Comparison of ENCODE assay signal across 12 mouse cellular contexts in genomic region chr7:123399286-123399685, GRCm38 (mm10). TPM values are rescaled to one million over a fixed set of nuclear protein-coding genes. Genes with fewer than 3 reads are reported as not detected.
DNase-seq lines count a peak whose midpoint lies in the region; ATAC-seq and TF ChIP-seq lines count a peak whose summit lies in the region.
"Had no signal": no experiment of that assay in that cellular context is flagged by ENCODE, and none has a peak within 500 bp of the region (broad histone marks: within the 10 kb centered on the region; RNA-seq: fewer than 3 reads in every experiment).

No protein-coding gene starts in this region.

- intact Hi-C loops in heart, postnatal 10 days (cut with DNase I) = loop anchor here (1.0 to 2.0 kb wide), 2 partner anchors 66 to 194 kb away; no protein-coding TSS in a partner anchor

- 16% methylated on average over 4 of the region's 4 CpGs for WGBS in cerebellum, adult 2 months
- 88% methylated on average over 4 of the region's 4 CpGs for WGBS in hindbrain, embryonic 14.5 days
- 87% methylated on average over 4 of the region's 4 CpGs for WGBS in stomach, postnatal 0 days

- H3K27me3 ChIP-seq in cerebellum, adult 2 months (ENCODE audit: control insufficient read depth, insufficient read depth, low read length) = no peaks in the 10 kb centered on the region
- no peaks in the 10 kb centered on the region for H3K27me3 ChIP-seq in hindbrain, embryonic 14.5 days (ENCODE audit: control insufficient read depth, insufficient read depth, low read length)
- no peaks in the 10 kb centered on the region for H3K27me3 ChIP-seq in stomach, postnatal 0 days (ENCODE audit: control insufficient read depth, insufficient read depth, low read length)
- H3K27me3 ChIP-seq: embryonic facial prominence, embryonic 12.5 days; hindbrain, embryonic 13.5 days had no signal

- no peak overlapping the region for H3K4me2 ChIP-seq in hindbrain, embryonic 14.5 days (replicated peaks)
- no peak overlapping the region for H3K4me2 ChIP-seq in stomach, postnatal 0 days (replicated peaks; ENCODE audit: low read depth)
- H3K4me2 ChIP-seq: embryonic facial prominence, embryonic 12.5 days; hindbrain, embryonic 13.5 days had no signal

- ATAC-seq in cerebellum, adult (ENCODE audit: insufficient number of reproducible peaks, low FRiP score, low TSS enrichment) = peak; percentile 60; the same call in 1 of the 2 replicates
- no peak for ATAC-seq in hindbrain, embryonic 14.5 days (ENCODE audit: low FRiP score)
- no peak for ATAC-seq in stomach, postnatal 0 days (ENCODE audit: low FRiP score, low TSS enrichment)
- ATAC-seq: CD4-positive, CD25-positive, alpha-beta regulatory T cell, adult 4 months had no signal

- H3K9ac ChIP-seq in hindbrain, embryonic 14.5 days = no peak overlapping the region
- H3K9ac ChIP-seq in stomach, postnatal 0 days (ENCODE audit: low read length) = no peak overlapping the region
- H3K9ac ChIP-seq: embryonic facial prominence, embryonic 12.5 days; hindbrain, embryonic 13.5 days had no signal

- no peak for TF ChIP-seq POLR2A in cerebellum, adult 2 months (IDR thresholded peaks at IDR 0.05; ENCODE audit: borderline replicate concordance, insufficient read depth, low read length)

- peak overlapping the region; percentile 73; the same call in 1 of the 2 replicates for H3K27ac ChIP-seq in cerebellum, adult 2 months (ENCODE audit: insufficient read depth, low read length)
- H3K27ac ChIP-seq in hindbrain, embryonic 14.5 days = no peak overlapping the region
- H3K27ac ChIP-seq in stomach, postnatal 0 days (replicated peaks) = no peak overlapping the region
- H3K27ac ChIP-seq: embryonic facial prominence, embryonic 12.5 days; heart, embryonic 10.5 days; hindbrain, embryonic 13.5 days had no signal

- no peak for DNase-seq in cerebellum, postnatal 4 days (ENCODE audit: low spot score in 2 of 2)
- DNase-seq in cerebellum, adult 2 months = peak; percentile 76 to 88
- peak; percentile 79 to 84 for DNase-seq in cerebellum, postnatal 10 days
- DNase-seq in heart, postnatal 10 days = no peak
- no peak for DNase-seq in hindbrain, embryonic 14.5 days (ENCODE audit: low spot score)
- DNase-seq in stomach, postnatal 0 days (ENCODE audit: low spot score) = no peak

- H3K36me3 ChIP-seq in hindbrain, embryonic 14.5 days (replicated peaks; ENCODE audit: control insufficient read depth, insufficient read depth) = peaks cover 41% of the 10 kb centered on the region
- peaks cover 3% of the 10 kb centered on the region for H3K36me3 ChIP-seq in stomach, postnatal 0 days (ENCODE audit: control insufficient read depth, insufficient read depth, low read length)

- TF ChIP-seq EP300 in stomach, postnatal 0 days (optimal IDR thresholded peaks at IDR 0.05) = no peak

- no peak overlapping the region for H3K4me3 ChIP-seq in cerebellum, adult 2 months (replicated peaks; ENCODE audit: insufficient read depth, low read depth, low read length)
- H3K4me3 ChIP-seq in hindbrain, embryonic 14.5 days (replicated peaks; ENCODE audit: low read length) = no peak overlapping the region
- H3K4me3 ChIP-seq in stomach, postnatal 0 days (ENCODE audit: low read depth, low read length) = no peak overlapping the region
- H3K4me3 ChIP-seq: embryonic facial prominence, embryonic 12.5 days; heart, embryonic 10.5 days; hindbrain, embryonic 13.5 days had no signal

- H3K4me1 ChIP-seq in cerebellum, adult 2 months (ENCODE audit: control insufficient read depth, insufficient read depth, low read length) = peaks cover 31% of the 10 kb centered on the region
- no peaks in the 10 kb centered on the region for H3K4me1 ChIP-seq in hindbrain, embryonic 14.5 days (replicated peaks; ENCODE audit: control insufficient read depth, insufficient read depth, low read length)
- no peaks in the 10 kb centered on the region for H3K4me1 ChIP-seq in stomach, postnatal 0 days (replicated peaks; ENCODE audit: control insufficient read depth, insufficient read depth)
- H3K4me1 ChIP-seq: embryonic facial prominence, embryonic 12.5 days; hindbrain, embryonic 13.5 days had no signal

- TF ChIP-seq CTCF in cerebellum, adult 2 months (IDR thresholded peaks at IDR 0.05; ENCODE audit: borderline replicate concordance, insufficient read depth, low read depth, low read length) = no peak
- no peak for TF ChIP-seq CTCF in stomach, postnatal 0 days (IDR thresholded peaks at IDR 0.05; ENCODE audit: low read depth)

- H3K9me3 ChIP-seq in hindbrain, embryonic 14.5 days (ENCODE audit: control insufficient read depth, low read length) = no peaks in the 10 kb centered on the region
- no peaks in the 10 kb centered on the region for H3K9me3 ChIP-seq in stomach, postnatal 0 days (ENCODE audit: control insufficient read depth, low read length)
- H3K9me3 ChIP-seq: embryonic facial prominence, embryonic 12.5 days; G1E; heart, embryonic 10.5 days; hindbrain, embryonic 13.5 days had no signal

RNA-seq across cellular contexts. Expression of gene Arhgap17, which starts 29.6 kb away (rescaled TPM):
- 21.2 and 24.7 TPM in 2 replicates for polyA plus RNA-seq in cerebellum, adult 2 months (2012; rRNA removed)
- total RNA-seq in heart, postnatal 10 days (2021) = 10 to 100 TPM; 22.4 to 24.2 TPM
- 11.4 and 11.7 TPM in 2 replicates for polyA plus RNA-seq in hindbrain, embryonic 14.5 days (2014; fragmentation: Nextera tagmentation; extraction: Ambion mirVana)
- 8.0 and 10.6 TPM in 2 replicates for polyA plus RNA-seq in stomach, postnatal 0 days (2015; fragmentation: Nextera tagmentation; extraction: Ambion mirVana)

RNA-seq across cellular contexts. Expression of gene Lcmt1, which starts 29.7 kb away (rescaled TPM):
- 77.0 and 81.3 TPM in 2 replicates for polyA plus RNA-seq in cerebellum, adult 2 months (2012; rRNA removed)
- 10 to 100 TPM; 27.6 to 29.5 TPM for total RNA-seq in heart, postnatal 10 days (2021)
- polyA plus RNA-seq in hindbrain, embryonic 14.5 days (2014; fragmentation: Nextera tagmentation; extraction: Ambion mirVana) = 106 and 110 TPM in 2 replicates
- 27.2 and 27.8 TPM in 2 replicates for polyA plus RNA-seq in stomach, postnatal 0 days (2015; fragmentation: Nextera tagmentation; extraction: Ambion mirVana)

Comparison
In these comparisons a context has a peak if more than half of its experiments do, and no peak if none do; other contexts are left out.
1. DNase-seq: peak in cerebellum, adult 2 months (2 of 2) and cerebellum, postnatal 10 days (2 of 2); none in cerebellum, postnatal 4 days (0 of 2), heart, postnatal 10 days (0 of 2), hindbrain, embryonic 14.5 days (single experiment) and stomach, postnatal 0 days (single experiment).